Mouse (Mus musculus): ENCODE measurements around the gene Btbd11. TPM values are rescaled to one million over a fixed set of nuclear protein-coding genes. Genes with fewer than 3 reads are reported as not detected.
"Not testable (repeated sequence)": the region's sequence is repeated elsewhere in the genome, so short reads cannot be mapped to it uniquely, and the experiment has no call there.

Btbd11 gene
- total and polyA plus RNA-seq, 3 experiments = 10.1 to 18.5 (median 15.4) TPM

DNA sequence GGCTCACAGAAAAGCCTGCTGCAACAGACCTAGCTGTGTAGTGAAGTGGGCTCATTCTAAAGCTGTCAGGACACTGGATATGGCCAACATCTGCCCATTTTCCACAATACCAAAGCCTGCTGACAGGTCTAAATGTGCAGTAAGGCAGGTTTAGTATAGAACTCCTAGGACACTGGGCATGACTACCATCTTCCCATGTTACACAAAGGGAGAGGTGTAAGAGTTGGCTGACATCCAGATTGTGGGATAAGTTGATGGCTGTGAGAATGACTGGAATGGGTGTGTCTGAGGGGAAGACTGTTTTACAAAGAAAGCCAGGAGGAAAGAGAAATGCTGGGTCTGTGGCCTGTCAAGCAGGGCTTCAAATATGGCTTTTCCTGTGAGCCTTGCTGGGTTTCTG is 313.1 kb downstream of the Btbd11 start:
- H3K36me3 ChIP-seq (replicated peaks in 1 of 2; ENCODE audit: control insufficient read depth in 1 of 2, insufficient read depth in 1 of 2, low read length in 1 of 2) = no peaks in the 10 kb centered on the region
- no peak overlapping the region for H3K4me2 ChIP-seq (ENCODE audit: insufficient read depth, low read depth, poor library complexity, severe bottlenecking)
- H3K27ac ChIP-seq (ENCODE audit: insufficient read depth, low read depth) = no peak overlapping the region
- in situ Hi-C loops (cut with MboI; ENCODE audit: low pct_ligation_motif_present, low pct_unique_long_range_greater_than_20kb, low sequenced_read_pairs) = no loop called here
- DNase-seq (ENCODE audit: extremely low read depth) = no peak
- H3K4me3 ChIP-seq (replicated peaks in 1 of 3; ENCODE audit: low read depth in 2 of 3, low read length in 2 of 3, poor library complexity in 1 of 3) = no peak overlapping the region
- H3K4me1 ChIP-seq (ENCODE audit: control insufficient read depth in 1 of 2, insufficient read depth in 2 of 2) = peaks cover 0 to 7% of the 10 kb centered on the region in 2 experiments; a peak in 2 of 4 replicates
- dilution Hi-C loops (cut with MboI; ENCODE audit: extremely low pct_ligation_motif_present, extremely low pct_unique_long_range_greater_than_20kb, low sequenced_read_pairs) = no loop called here
- TF ChIP-seq MYC (IDR thresholded peaks at IDR 0.05; ENCODE audit: low read depth, low read length) (no peak), CTCF (conservative IDR thresholded peaks at IDR 0.05 in 1 of 2, IDR thresholded peaks at IDR 0.05 in 1 of 2; ENCODE audit: low read depth in 2 of 2, low read length in 2 of 2) (no peak), SMC3 (IDR thresholded peaks at IDR 0.05; ENCODE audit: low read depth, low read length) (no peak), ETS1 (conservative IDR thresholded peaks at IDR 0.05; ENCODE audit: low read depth, low read length) (no peak), IRF4 (IDR thresholded peaks at IDR 0.05; ENCODE audit: low read depth, low read length) (no peak), USF1 (IDR thresholded peaks at IDR 0.05; ENCODE audit: low read depth, low read length) (no peak), ZKSCAN1 (IDR thresholded peaks at IDR 0.05; ENCODE audit: borderline replicate concordance, low read depth, low read length) (no peak), CHD1 (IDR thresholded peaks at IDR 0.05; ENCODE audit: low read depth, low read length) (no peak), EP300 (IDR thresholded peaks at IDR 0.05; ENCODE audit: low read length) (no peak), KAT2A (IDR thresholded peaks at IDR 0.05; ENCODE audit: insufficient replicate concordance, low read length) (no peak), ZMIZ1 (IDR thresholded peaks at IDR 0.05; ENCODE audit: low read depth, low read length) (no peak), MAX (IDR thresholded peaks at IDR 0.05; ENCODE audit: low read length) (no peak), POLR2A (IDR thresholded peaks at IDR 0.05; ENCODE audit: low read depth, low read length) (no peak), GABPA (IDR thresholded peaks at IDR 0.05; ENCODE audit: insufficient replicate concordance, low read depth, low read length) (no peak), JUND (conservative IDR thresholded peaks at IDR 0.05; ENCODE audit: low read depth, low read length) (no peak), MEF2A (IDR thresholded peaks at IDR 0.05; ENCODE audit: borderline replicate concordance, low read depth, low read length) (no peak), MXI1 (IDR thresholded peaks at IDR 0.05; ENCODE audit: low read depth, low read length) (no peak), SIN3A (IDR thresholded peaks at IDR 0.05; ENCODE audit: low read length) (no peak)
- no peaks in the 10 kb centered on the region for H3K27me3 ChIP-seq (replicated peaks)
- no peaks in the 10 kb centered on the region for H3K79me2 ChIP-seq (replicated peaks; ENCODE audit: control insufficient read depth, extremely low read depth, insufficient read depth, poor library complexity, severe bottlenecking)
- no peak overlapping the region for H3K9ac ChIP-seq (ENCODE audit: insufficient read depth, low read depth)
- no peaks in the 10 kb centered on the region for H3K9me3 ChIP-seq (replicated peaks; ENCODE audit: low read length)

DNA sequence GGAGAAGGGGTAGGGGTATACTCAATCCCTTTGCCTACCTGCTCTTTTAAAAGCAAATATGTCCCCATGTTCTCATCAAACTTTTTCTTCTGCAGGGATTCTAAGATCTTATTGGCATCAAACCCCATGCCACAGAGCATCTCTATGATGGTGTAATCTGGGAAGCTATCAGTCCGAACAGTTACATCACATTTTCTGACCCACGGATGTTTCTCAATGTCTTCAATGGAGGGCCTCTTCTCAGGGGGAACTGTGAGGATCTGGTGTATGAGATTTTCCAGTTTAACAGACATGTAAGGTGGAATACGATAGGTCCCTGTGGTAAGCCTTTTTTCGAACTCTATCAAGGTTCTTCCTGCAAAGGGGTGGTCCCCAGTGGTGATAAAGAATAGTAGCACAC is 323.2 kb downstream of the Btbd11 start:
- H3K79me2 ChIP-seq (replicated peaks; ENCODE audit: control insufficient read depth, extremely low read depth, insufficient read depth, poor library complexity, severe bottlenecking); dilution Hi-C loops (cut with MboI; ENCODE audit: extremely low pct_ligation_motif_present, extremely low pct_unique_long_range_greater_than_20kb, low sequenced_read_pairs); H3K27me3 ChIP-seq (replicated peaks); H3K4me2 ChIP-seq (ENCODE audit: insufficient read depth, low read depth, poor library complexity, severe bottlenecking); H3K4me1 ChIP-seq (ENCODE audit: control insufficient read depth in 1 of 2, insufficient read depth in 2 of 2); H3K9ac ChIP-seq (ENCODE audit: insufficient read depth, low read depth); H3K36me3 ChIP-seq (replicated peaks in 1 of 2; ENCODE audit: control insufficient read depth in 1 of 2, insufficient read depth in 1 of 2, low read length in 1 of 2); DNase-seq (ENCODE audit: extremely low read depth); H3K27ac ChIP-seq (ENCODE audit: insufficient read depth, low read depth); in situ Hi-C loops (cut with MboI; ENCODE audit: low pct_ligation_motif_present, low pct_unique_long_range_greater_than_20kb, low sequenced_read_pairs); H3K9me3 ChIP-seq (replicated peaks; ENCODE audit: low read length); H3K4me3 ChIP-seq (replicated peaks in 1 of 3; ENCODE audit: low read depth in 2 of 3, low read length in 2 of 3, poor library complexity in 1 of 3): not testable (repeated sequence)

Other genes starting within 250 kb of the Btbd11 start
- gene Cry1, start 201.8 kb upstream of the Btbd11 start, total RNA-seq (2012; rRNA removed) = 16.3 and 16.5 TPM in 2 replicates
- 17.1 and 19.6 TPM in 2 replicates for gene Cry1, start 201.8 kb upstream of the Btbd11 start, total RNA-seq (2014; rRNA removed)
- 19.1 and 19.8 TPM in 2 replicates for gene Cry1, start 201.8 kb upstream of the Btbd11 start, polyA plus RNA-seq (2012; ENCODE audit: insufficient read length, low read depth)

Measured in CH12.LX (cell line).